Mouse (Mus musculus) megakaryocyte, embryonic 14.5 days (primary cell): ENCODE measurements at regions not wholly inside any gene's neighbourhood (a gene's known extent, or its start where the extent isn't known, plus 50 kb on each side); places are given as distances from the start of the nearest gene placed in this dataset.

ENCODE experiments used
- FLI1 ChIP-seq: IDR thresholded peaks from 2 replicates; pipeline ENCODE4 v1.6.1; 2012; ENCODE audit warnings: low read length, inconsistent platforms, mixed read lengths
- GATA1 ChIP-seq: IDR thresholded peaks from 3 replicates; pipeline ENCODE4 v1.6.1; 2012; ENCODE audit warnings: mixed read lengths, low read length, inconsistent platforms, borderline replicate concordance

DNA sequence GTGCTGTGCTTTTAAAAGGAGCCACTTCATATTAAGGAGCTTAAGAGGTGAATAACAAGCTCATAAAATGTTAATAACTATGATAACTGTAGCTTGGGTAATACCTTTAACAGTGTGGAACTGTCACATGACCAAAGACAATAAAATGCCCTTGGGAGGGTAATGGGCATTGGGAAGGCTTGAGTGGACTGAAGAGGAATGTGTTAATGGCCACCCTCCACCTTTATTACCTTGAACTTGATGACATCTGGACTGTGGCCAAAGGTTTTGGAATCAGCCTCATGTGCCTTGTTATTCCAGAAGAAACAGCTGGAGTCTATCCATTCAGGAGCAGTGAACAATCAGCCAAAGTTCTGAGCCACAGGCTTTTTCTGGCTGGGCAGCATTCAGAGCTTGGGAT is 451.0 kb upstream of the Tenm4 start:
- TF ChIP-seq GATA1 (no peak), FLI1 (no peak)
